Mouse (Mus musculus) erythroblast, embryonic 14.5 days (primary cell): ENCODE results near the gene Pgc.

Experiments used
- GATA1 ChIP-seq: IDR thresholded peaks from 2 replicates; pipeline ENCODE4 v1.6.1; 2012; ENCODE audit warnings: low read length, inconsistent platforms, mixed read lengths
- TAL1 ChIP-seq: IDR thresholded peaks from 3 replicates; pipeline ENCODE4 v1.6.1; 2012; ENCODE audit warnings: low read length, inconsistent platforms, mixed read lengths

- no peak for TF ChIP-seq TAL1
- TF ChIP-seq GATA1: no peak
These were observed 53.8 kb downstream of the Pgc start for GRCm38 (mm10) chr17:47780470-47780869.
